Mouse (Mus musculus) heart, adult 2 months (tissue): Measurements from ENCODE around the gene Pgrmc1. TPM values are rescaled to one million over a fixed set of nuclear protein-coding genes. Genes with fewer than 3 reads are reported as not detected.
"Not testable (repeated sequence)": the region's sequence is repeated elsewhere in the genome, so short reads cannot be mapped to it uniquely, and the experiment has no call there.

Experiments
- DNase-seq, 2 experiments: peaks; one replicate each; pipeline ENCODE4 v3.0.0; 2021
- H3K27ac ChIP-seq: fragments of 200-600 bp; 2 replicates; pipeline ENCODE4 v1.8.1; 2022
- H3K27me3 ChIP-seq: fragments of 200-500 bp; 2 replicates; pipeline ENCODE4 v1.6.1; 2012; ENCODE audit warnings: mild to moderate bottlenecking, low read length, inconsistent platforms, mixed read lengths; ENCODE audit not compliant: control insufficient read depth, insufficient read depth
- H3K36me3 ChIP-seq: fragments of 200-500 bp; 2 replicates; pipeline ENCODE4 v1.6.1; 2012; ENCODE audit warnings: low read length, inconsistent platforms; ENCODE audit not compliant: control insufficient read depth, insufficient read depth
- H3K4me1 ChIP-seq: fragments of 200-500 bp; 2 replicates; pipeline ENCODE4 v1.6.1; 2011; ENCODE audit warnings: low read length; ENCODE audit not compliant: control insufficient read depth, insufficient read depth
- H3K4me3 ChIP-seq: fragments of 200-600 bp; 2 replicates; pipeline ENCODE4 v1.8.1; 2022
- H3K79me2 ChIP-seq: fragments of 200-500 bp; replicated peaks from 2 replicates; pipeline ENCODE4 v1.6.1; 2012; ENCODE audit warnings: mild to moderate bottlenecking, inconsistent platforms, low read length, moderate library complexity, mixed read lengths; ENCODE audit not compliant: control insufficient read depth, insufficient read depth
- H3K9ac ChIP-seq: fragments of 200-500 bp; 2 replicates; pipeline ENCODE4 v1.6.1; 2012; ENCODE audit warnings: low read depth, mild to moderate bottlenecking, control low read depth, inconsistent platforms, low read length, mixed read lengths
- CTCF ChIP-seq: fragments of 200-600 bp; IDR thresholded peaks from 2 replicates; pipeline ENCODE4 v1.8.1; 2022; ENCODE audit warnings: antibody characterized with exemption, mild to moderate bottlenecking, moderate library complexity
- EP300 ChIP-seq: fragments of 200-500 bp; IDR thresholded peaks from 2 replicates; pipeline ENCODE4 v1.6.1; 2011; ENCODE audit warnings: low read depth, low read length, control low read depth; ENCODE audit not compliant: insufficient read depth
- POLR2A ChIP-seq: fragments of 200-500 bp; IDR thresholded peaks from 2 replicates; pipeline ENCODE4 v1.6.1; 2011; ENCODE audit warnings: mild to moderate bottlenecking, low read depth, low read length, control low read depth; ENCODE audit not compliant: insufficient read depth
- WGBS: fragments of 180-500 bp; shearing (Covaris S2); methylation state at CpG from one replicate; pipeline ENCODE4 v1.1.7; 2018; 5-methylcytosine and 5-hydroxymethylcytosine counted together
- intact Hi-C: fragments of 180-260 bp; cut with DNase I; formaldehyde crosslinking; loops from one replicate; pipeline ENCODE4 v1.15.1; 2025
- polyA plus RNA-seq: library from polyadenylated mRNA; depleted of rRNA; stranded (reverse); fragments of >200 nt; gene quantifications from 2 replicates; pipeline ENCODE4 v1.2.3, GENCODE M21; 2012
- total RNA-seq, 2 experiments: library from RNA; stranded (reverse); gene quantifications; 2 replicates each; pipeline ENCODE4 v1.2.3; 2021

The Pgrmc1 gene
- total and polyA plus RNA-seq, 3 experiments: 19.3 to 21.9 (median 20.9) TPM

DNA sequence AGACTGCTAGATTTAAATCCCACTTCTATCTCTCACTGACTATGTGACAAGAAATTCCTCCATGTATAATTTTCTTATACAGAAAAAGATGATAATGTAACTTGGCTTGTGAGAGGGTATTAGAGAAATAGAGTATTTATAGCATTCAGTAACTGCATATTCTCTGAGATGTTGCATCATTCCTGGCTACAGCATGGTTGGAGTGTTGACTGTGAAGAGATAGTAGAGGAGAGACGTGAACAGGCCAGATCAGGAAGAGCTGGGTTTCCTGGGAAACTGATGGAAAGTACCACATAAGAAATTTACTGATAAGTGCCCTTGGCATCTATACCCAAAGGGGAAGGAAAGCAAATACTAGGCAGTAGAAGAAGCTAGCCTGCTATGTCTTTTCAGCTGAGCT, 6.9 kb upstream of the Pgrmc1 start:
- 28% methylated on average over 1 of the region's 1 CpGs for WGBS
- H3K9ac ChIP-seq: no peak overlapping the region

DNA sequence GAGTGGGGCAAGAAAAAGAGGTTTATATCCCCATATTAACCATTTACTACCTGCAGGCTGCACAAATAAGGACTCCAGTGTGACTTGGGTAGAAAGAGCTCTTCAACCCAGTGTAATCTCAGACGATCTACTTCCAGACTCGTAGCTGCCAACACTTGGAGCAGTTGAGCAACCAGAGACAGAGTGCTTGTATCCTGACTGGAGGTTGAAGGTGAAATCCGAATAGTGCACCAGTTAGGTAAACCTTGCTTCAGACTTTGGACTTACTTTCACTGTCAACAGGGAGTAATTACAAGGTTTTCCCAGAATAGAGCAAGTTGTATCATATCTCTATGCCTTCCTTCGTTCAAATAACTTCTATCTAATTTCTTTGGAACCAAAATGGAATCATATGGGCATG, 6.5 kb upstream of the Pgrmc1 start:
- no peak for DNase-seq
- Histone ChIP-seq H3K27ac (no peak overlapping the region), H3K27me3 (no peaks in the 10 kb centered on the region), H3K79me2 (no peaks in the 10 kb centered on the region), H3K36me3 (no peaks in the 10 kb centered on the region), H3K4me3 (no peak overlapping the region), H3K9ac (no peak overlapping the region), H3K4me1 (no peaks in the 10 kb centered on the region)
- TF ChIP-seq EP300 (no peak), CTCF (no peak)
- 57% methylated on average over 4 of the region's 4 CpGs for WGBS
- intact Hi-C loops: no loop called here

More for the DNA sequence above, 6.9 kb upstream of the Pgrmc1 start:
- no peak overlapping the region for H3K27ac ChIP-seq
- no peaks in the 10 kb centered on the region for H3K27me3 ChIP-seq
- no peak overlapping the region for H3K4me3 ChIP-seq
- TF ChIP-seq EP300 (no peak), CTCF (no peak)
- no peaks in the 10 kb centered on the region for H3K79me2 ChIP-seq
- no peaks in the 10 kb centered on the region for H3K36me3 ChIP-seq
- no peaks in the 10 kb centered on the region for H3K4me1 ChIP-seq
- DNase-seq: no peak
- intact Hi-C loops: no loop called here

DNA sequence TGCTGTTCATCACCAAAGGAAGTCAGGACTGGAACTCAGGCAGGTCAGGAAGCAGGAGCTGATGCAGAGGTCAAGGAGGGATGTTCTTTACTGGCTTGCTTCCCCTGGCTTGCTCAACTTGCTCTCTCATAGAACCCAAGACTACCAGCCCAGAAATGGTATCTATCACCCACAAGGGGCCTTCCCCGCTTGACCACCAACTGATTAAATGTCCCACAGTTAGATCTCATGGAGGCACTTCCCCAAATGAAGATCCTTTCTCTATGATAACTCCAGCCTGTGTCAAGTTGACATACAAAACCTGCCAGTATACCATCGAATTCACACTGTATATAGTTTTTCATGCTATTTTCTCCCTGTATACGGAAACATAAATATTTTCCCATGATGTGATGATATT, 2.8 kb upstream of the Pgrmc1 start:
- TF ChIP-seq CTCF: no peak
- no peak for TF ChIP-seq EP300
- no peak for TF ChIP-seq POLR2A
- Histone ChIP-seq H3K27me3 (no peaks in the 10 kb centered on the region), H3K4me3 (no peak overlapping the region), H3K79me2 (no peaks in the 10 kb centered on the region), H3K27ac (no peak overlapping the region), H3K9ac (no peak overlapping the region), H3K4me1 (peaks cover 5% of the 10 kb centered on the region), H3K36me3 (no peaks in the 10 kb centered on the region)
- WGBS: 88% methylated on average over 3 of the region's 3 CpGs
- intact Hi-C loops: no loop called here
- no peak for DNase-seq

DNA sequence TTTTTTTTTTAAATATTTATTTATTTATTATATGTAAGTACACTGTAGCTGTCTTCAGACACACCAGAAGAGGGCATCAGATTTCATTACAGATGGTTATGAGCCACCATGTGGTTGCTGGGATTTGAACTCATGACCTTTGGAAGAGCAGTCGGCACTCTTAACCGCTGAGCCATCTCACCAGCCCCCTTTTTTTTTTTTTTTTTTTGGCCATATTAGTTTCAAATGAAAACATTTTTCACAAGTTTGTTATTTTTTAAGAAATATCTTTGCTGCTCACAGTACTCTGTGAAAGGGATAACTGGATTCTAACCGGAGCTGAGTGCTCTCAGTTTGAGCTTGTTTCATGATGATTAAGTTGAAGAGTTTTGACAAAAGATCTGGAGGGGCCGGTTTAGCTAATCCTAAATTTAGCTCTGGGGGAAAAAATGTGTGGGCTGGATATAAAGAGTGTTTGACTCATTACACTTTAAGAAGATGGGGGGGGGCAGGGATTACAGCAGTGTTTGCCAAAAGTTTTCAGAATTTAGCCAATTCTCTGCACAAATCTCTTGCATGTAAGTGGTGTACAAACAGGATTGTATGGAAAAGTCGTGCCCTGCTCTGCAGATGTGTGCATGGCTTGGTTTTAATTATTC, 1.4 kb upstream of the Pgrmc1 start:
- H3K4me1 ChIP-seq, H3K79me2 ChIP-seq, DNase-seq, H3K27me3 ChIP-seq, H3K27ac ChIP-seq, H3K9ac ChIP-seq, H3K36me3 ChIP-seq, intact Hi-C loops, H3K4me3 ChIP-seq: not testable (repeated sequence)
- 69% methylated on average over 4 of the region's 5 CpGs for WGBS

DNA sequence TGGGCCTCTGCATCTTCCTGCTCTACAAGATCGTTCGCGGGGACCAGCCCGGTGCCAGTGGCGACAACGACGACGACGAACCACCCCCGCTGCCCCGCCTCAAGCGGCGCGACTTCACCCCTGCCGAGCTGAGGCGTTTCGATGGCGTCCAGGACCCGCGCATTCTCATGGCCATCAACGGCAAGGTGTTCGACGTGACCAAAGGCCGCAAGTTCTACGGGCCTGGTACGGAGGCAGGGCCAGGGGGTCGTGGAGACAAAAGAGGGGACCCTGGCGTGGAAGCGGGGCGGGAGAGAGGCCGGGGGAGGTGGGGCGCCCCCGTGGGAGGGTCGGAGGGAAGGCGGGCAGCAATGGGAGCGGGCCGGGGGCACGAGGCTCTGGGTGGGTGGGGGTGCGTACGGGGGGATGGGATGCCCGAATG, 394 bp downstream of the Pgrmc1 start:
- Histone ChIP-seq H3K9ac (peak overlapping the region; percentile 82), H3K4me1 (peaks cover 5% of the 10 kb centered on the region), H3K27me3 (no peaks in the 10 kb centered on the region), H3K27ac (peak overlapping the region; percentile 78), H3K79me2 (no peaks in the 10 kb centered on the region), H3K36me3 (no peaks in the 10 kb centered on the region), H3K4me3 (peak overlapping the region; percentile 65)
- intact Hi-C loops: loop anchor here (2.0 kb wide), 1 partner anchor 46 kb away; the partner anchor contains the start of gene Akap17b
- no peak for DNase-seq
- 24% methylated on average over 41 of the region's 41 CpGs for WGBS
- no peak for TF ChIP-seq POLR2A
- TF ChIP-seq CTCF: no peak
- TF ChIP-seq EP300: no peak

DNA sequence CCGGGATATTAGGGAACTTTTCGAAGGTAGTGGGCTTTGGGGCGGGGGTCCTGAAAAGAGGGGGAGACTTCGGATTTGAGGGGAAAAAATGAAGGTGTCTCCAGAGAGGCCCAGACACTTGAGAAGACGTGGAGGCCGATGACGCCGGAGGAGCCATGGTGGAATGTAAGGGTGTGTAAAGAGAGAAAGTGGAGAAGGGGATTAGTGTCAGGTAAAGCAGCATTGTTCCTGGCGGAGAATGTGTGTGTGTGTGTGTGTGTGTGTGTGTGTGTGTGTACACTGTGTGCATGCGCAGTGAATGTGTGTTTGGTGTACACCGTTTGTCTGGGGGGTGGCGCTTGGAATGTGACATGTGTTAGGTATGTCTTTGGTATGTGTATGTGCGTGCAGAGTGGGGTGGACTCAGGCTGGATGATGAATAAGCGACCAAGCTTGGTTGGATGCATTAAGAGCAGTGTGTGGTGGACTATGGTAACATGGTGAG, 897 bp downstream of the Pgrmc1 start:
- Histone ChIP-seq H3K9ac (peak overlapping the region; percentile 82), H3K36me3 (no peaks in the 10 kb centered on the region), H3K4me1 (peaks cover 5% of the 10 kb centered on the region), H3K4me3 (peak overlapping the region; percentile 65), H3K27ac (no peak overlapping the region), H3K27me3 (no peaks in the 10 kb centered on the region), H3K79me2 (no peaks in the 10 kb centered on the region)
- peak; percentile 2 to 32 for DNase-seq
- intact Hi-C loops: loop anchor here (2.0 kb wide), 1 partner anchor 46 kb away; the partner anchor contains the start of gene Akap17b
- WGBS: 26% methylated on average over 14 of the region's 14 CpGs
- TF ChIP-seq EP300: no peak
- no peak for TF ChIP-seq CTCF
- TF ChIP-seq POLR2A: no peak
